Mouse (Mus musculus) hindbrain, embryonic 16.5 days (tissue): ENCODE results near the gene Gm7138. TPM values are rescaled to one million over a fixed set of nuclear protein-coding genes. Genes with fewer than 3 reads are reported as not detected.

Experiments
- polyA plus RNA-seq: library from polyadenylated mRNA; unstranded; fragments of >200 nt; fragmentation: Nextera tagmentation; extraction: Ambion mirVana; gene quantifications from 2 replicates; pipeline ENCODE4 v1.2.1, GENCODE M21; 2015

The Gm7138 gene
- polyA plus RNA-seq, 1 experiment from 2014 or later: not detected

Other genes with a start within 250 kb of the Gm7138 start
- 0.92 and 1.1 TPM in 2 replicates for gene Itgb2, start 246.7 kb downstream of the Gm7138 start, polyA plus RNA-seq
- 84.4 and 88.3 TPM in 2 replicates for gene Pttg1ip, start 195.2 kb downstream of the Gm7138 start, polyA plus RNA-seq
- 303 and 334 TPM in 2 replicates for gene Sumo3, start 170.8 kb downstream of the Gm7138 start, polyA plus RNA-seq
- gene Gm49325, start 170.7 kb downstream of the Gm7138 start, polyA plus RNA-seq: not detected in 2 replicates
- 85.0 and 91.0 TPM in 2 replicates for gene Ube2g2, start 154.7 kb downstream of the Gm7138 start, polyA plus RNA-seq
- 1.3 and 1.6 TPM in 2 replicates for gene Tspear, start 90.4 kb downstream of the Gm7138 start, polyA plus RNA-seq
- gene Gm19402, start 86.2 kb downstream of the Gm7138 start, polyA plus RNA-seq: not detected in 2 replicates
- not detected in 2 replicates for gene Gm9508, start 79.7 kb downstream of the Gm7138 start, polyA plus RNA-seq
- not detected in 2 replicates for gene Gm10272, start 70.3 kb downstream of the Gm7138 start, polyA plus RNA-seq
- not detected in 2 replicates for gene Gm10024, start 65.5 kb downstream of the Gm7138 start, polyA plus RNA-seq
- gene Gm10142, start 61.1 kb downstream of the Gm7138 start, polyA plus RNA-seq: not detected in 2 replicates
- gene Krtap12-1, start 56.3 kb downstream of the Gm7138 start, polyA plus RNA-seq: not detected in 2 replicates
- gene Gm10100, start 50.5 kb downstream of the Gm7138 start, polyA plus RNA-seq: not detected in 2 replicates
- not detected in 2 replicates for gene Gm18596, start 34.3 kb downstream of the Gm7138 start, polyA plus RNA-seq
- not detected in 2 replicates for gene Gm9736, start 25.6 kb downstream of the Gm7138 start, polyA plus RNA-seq
- gene Gm3233, start 17.3 kb downstream of the Gm7138 start, polyA plus RNA-seq: not detected in 2 replicates
- gene Gm3238, start 5.6 kb downstream of the Gm7138 start, polyA plus RNA-seq: not detected in 2 replicates
- gene Gm3250, start 5.6 kb upstream of the Gm7138 start, polyA plus RNA-seq: not detected in 2 replicates
- gene Gm7137, start 11.3 kb upstream of the Gm7138 start, polyA plus RNA-seq: not detected in 2 replicates
- gene Gm9639, start 18.1 kb upstream of the Gm7138 start, polyA plus RNA-seq: not detected in 2 replicates
- not detected in 2 replicates for gene Gm19668, start 22.2 kb upstream of the Gm7138 start, polyA plus RNA-seq
- gene Gm9507, start 34.9 kb upstream of the Gm7138 start, polyA plus RNA-seq: not detected in 2 replicates
- gene Gm2696, start 37.7 kb upstream of the Gm7138 start, polyA plus RNA-seq: not detected in 2 replicates
- not detected in 2 replicates for gene Krtap10-4, start 50.2 kb upstream of the Gm7138 start, polyA plus RNA-seq
- not detected in 2 replicates for gene Krtap10-10, start 59.0 kb upstream of the Gm7138 start, polyA plus RNA-seq
- gene Gm36176, start 69.9 kb upstream of the Gm7138 start, polyA plus RNA-seq: not detected in 2 replicates
- not detected in 2 replicates for gene Gm10318, start 75.9 kb upstream of the Gm7138 start, polyA plus RNA-seq
- not detected in 2 replicates for gene Gm3285, start 85.0 kb upstream of the Gm7138 start, polyA plus RNA-seq
- gene Lrrc3, start 125.6 kb upstream of the Gm7138 start, polyA plus RNA-seq: 23.7 and 25.7 TPM in 2 replicates
- gene Trpm2, start 193.6 kb upstream of the Gm7138 start, polyA plus RNA-seq: 7.8 and 9.9 TPM in 2 replicates
- gene 1810043G02Rik, start 201.6 kb upstream of the Gm7138 start, polyA plus RNA-seq: 53.9 and 56.7 TPM in 2 replicates
- gene Pfkl, start 233.1 kb upstream of the Gm7138 start, polyA plus RNA-seq: 140 and 145 TPM in 2 replicates